Mouse (Mus musculus) midbrain, embryonic 16.5 days (tissue): ENCODE data around the gene Zfand2a. TPM values are rescaled to one million over a fixed set of nuclear protein-coding genes. Genes with fewer than 3 reads are reported as not detected.
A peak's percentile ranks its signal among the peaks of the same experiment; 100 is the strongest.

Source experiments
- ATAC-seq: fragments of 200-750 bp; cut with Nextera tagmentation; 2 replicates; pipeline ENCODE4 v1.8.0; 2017; ENCODE audit warnings: moderate TSS enrichment
- H3K27ac ChIP-seq: fragments of 300-500 bp; sonication (generic); 2 replicates; pipeline ENCODE4 v1.5.1; 2014; ENCODE audit warnings: mild to moderate bottlenecking, low read length, mixed read lengths
- H3K27me3 ChIP-seq: fragments of 300-500 bp; sonication (generic); 2 replicates; pipeline ENCODE4 v1.6.1; 2014; ENCODE audit warnings: low read depth, low read length, mixed read lengths; ENCODE audit not compliant: control insufficient read depth, insufficient read depth
- H3K36me3 ChIP-seq: fragments of 300-500 bp; sonication (generic); 2 replicates; pipeline ENCODE4 v1.6.1; 2014; ENCODE audit warnings: mild to moderate bottlenecking, low read length, moderate library complexity, mixed read lengths; ENCODE audit not compliant: control insufficient read depth, insufficient read depth
- H3K4me1 ChIP-seq: fragments of 300-500 bp; sonication (generic); 2 replicates; pipeline ENCODE4 v1.6.1; 2014; ENCODE audit warnings: mild to moderate bottlenecking, low read length, mixed read lengths; ENCODE audit not compliant: control insufficient read depth, insufficient read depth
- H3K4me2 ChIP-seq: fragments of 300-500 bp; sonication (generic); 2 replicates; pipeline ENCODE4 v1.6.1; 2014; ENCODE audit warnings: mild to moderate bottlenecking, low read length, mixed read lengths
- H3K4me3 ChIP-seq: fragments of 300-500 bp; sonication (generic); 2 replicates; pipeline ENCODE4 v1.5.1; 2014; ENCODE audit warnings: low read depth, mild to moderate bottlenecking, low read length, moderate library complexity, mixed read lengths
- H3K9ac ChIP-seq: fragments of 300-500 bp; sonication (generic); 2 replicates; pipeline ENCODE4 v1.6.1; 2014; ENCODE audit warnings: low read depth, low read length, mixed read lengths
- H3K9me3 ChIP-seq: fragments of 300-500 bp; sonication (generic); replicated peaks from 2 replicates; pipeline ENCODE4 v1.6.1; 2014; ENCODE audit warnings: mild to moderate bottlenecking, low read length, mixed read lengths; ENCODE audit not compliant: control insufficient read depth, poor library complexity, severe bottlenecking
- WGBS: fragments of 180-500 bp; shearing (Covaris S2); extraction: QIAGEN DNeasy Blood & Tissue Kit; methylation state at CpG from one replicate; pipeline ENCODE4 v1.1.7; 2014; 5-methylcytosine and 5-hydroxymethylcytosine counted together
- polyA plus RNA-seq: library from polyadenylated mRNA; unstranded; fragments of >200 nt; fragmentation: Nextera tagmentation; extraction: Ambion mirVana; gene quantifications from 2 replicates; pipeline ENCODE4 v1.2.1, GENCODE M21; 2015

Zfand2a gene
- polyA plus RNA-seq, 1 experiment from 2014 or later, result 28.1 TPM

DNA sequence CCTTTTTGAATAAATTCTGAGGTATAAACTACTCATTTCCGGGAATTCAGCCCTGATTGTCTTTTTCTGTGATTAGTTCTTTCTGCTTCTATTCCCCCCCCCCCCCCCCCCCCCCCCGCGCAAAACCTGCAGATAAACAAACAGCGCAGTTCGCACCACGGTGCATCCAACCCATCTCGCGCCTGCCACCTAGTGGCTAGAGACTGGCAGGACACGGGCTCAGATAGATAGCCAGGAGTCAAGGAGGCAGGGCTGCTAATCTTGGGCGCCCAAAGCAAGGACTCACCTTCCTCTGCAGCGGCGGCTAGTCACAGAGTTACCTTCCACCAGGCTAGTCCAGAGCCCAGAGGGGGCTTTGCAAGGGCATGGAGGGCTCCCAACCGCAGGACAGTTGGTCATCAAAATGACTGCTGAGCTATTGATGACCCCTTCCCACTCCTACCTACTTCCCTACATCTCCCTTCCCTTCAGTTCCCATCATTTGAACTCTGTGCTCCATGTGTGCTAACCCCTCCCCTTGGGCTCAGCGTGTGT, 20.8 kb upstream of the Zfand2a start:
- Histone ChIP-seq H3K4me3 (no peak overlapping the region), H3K9ac (no peak overlapping the region), H3K4me1 (no peaks in the 10 kb centered on the region), H3K27ac (no peak overlapping the region), H3K36me3 (no peaks in the 10 kb centered on the region), H3K4me2 (no peak overlapping the region), H3K27me3 (peaks cover 13% of the 10 kb centered on the region), H3K9me3 (no peaks in the 10 kb centered on the region)
- ATAC-seq, result no peak
- WGBS, result 7% methylated on average over 12 of the region's 14 CpGs

DNA sequence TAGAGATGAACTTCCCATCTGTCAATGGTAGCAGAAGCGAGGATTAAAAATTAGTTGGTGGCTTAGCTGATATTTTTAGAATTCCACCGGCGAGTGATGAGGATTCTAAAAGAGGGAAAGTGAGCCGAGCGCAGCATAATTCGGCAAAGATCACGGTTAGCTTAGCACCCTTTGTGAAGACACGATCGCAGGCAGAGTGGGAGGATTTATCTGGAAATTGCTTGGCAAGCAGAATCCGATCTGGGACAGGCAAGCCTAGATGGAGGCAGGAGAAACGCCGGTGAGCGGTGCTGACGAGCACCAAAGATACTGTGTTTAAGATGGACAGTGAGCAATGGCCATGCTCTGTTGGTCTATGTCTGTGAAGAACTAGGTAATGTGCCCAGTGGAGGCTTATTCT, 17.9 kb upstream of the Zfand2a start:
- H3K4me1 ChIP-seq, result no peaks in the 10 kb centered on the region
- H3K9ac ChIP-seq, result no peak overlapping the region
- ATAC-seq, result no peak
- 82% methylated on average over 14 of the region's 14 CpGs for WGBS
- no peak overlapping the region for H3K4me3 ChIP-seq
- no peaks in the 10 kb centered on the region for H3K36me3 ChIP-seq
- no peak overlapping the region for H3K27ac ChIP-seq
- no peak overlapping the region for H3K4me2 ChIP-seq
- H3K9me3 ChIP-seq, result no peaks in the 10 kb centered on the region
- peaks cover 8% of the 10 kb centered on the region; the same call in 1 of the 2 replicates for H3K27me3 ChIP-seq

DNA sequence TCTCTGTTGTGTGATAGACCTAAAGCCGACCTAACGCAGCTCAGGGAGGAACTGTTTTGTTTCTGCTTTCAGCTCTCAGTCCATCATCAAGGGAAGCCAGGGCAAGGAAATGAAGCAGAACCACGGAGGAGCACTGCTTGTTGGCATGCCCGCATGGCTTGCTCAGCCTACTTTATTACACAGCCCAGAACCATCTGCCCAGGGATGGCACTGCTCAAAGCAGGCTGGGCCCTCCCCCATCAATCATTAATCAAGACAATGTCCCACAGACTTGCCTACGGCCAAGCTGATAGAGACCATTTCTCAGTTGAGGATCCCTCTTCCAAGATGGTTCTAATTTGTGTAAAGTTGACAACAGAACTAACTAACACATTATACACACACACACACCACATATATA, 14.4 kb upstream of the Zfand2a start:
- ATAC-seq, result no peak
- H3K9me3 ChIP-seq, result no peaks in the 10 kb centered on the region
- no peak overlapping the region for H3K4me2 ChIP-seq
- no peak overlapping the region for H3K4me3 ChIP-seq
- H3K27me3 ChIP-seq, result no peaks in the 10 kb centered on the region; the same call in 1 of the 2 replicates
- no peaks in the 10 kb centered on the region for H3K36me3 ChIP-seq
- no peak overlapping the region for H3K27ac ChIP-seq
- H3K9ac ChIP-seq, result no peak overlapping the region
- no peaks in the 10 kb centered on the region for H3K4me1 ChIP-seq
- 75% methylated on average over 5 of the region's 5 CpGs for WGBS

DNA sequence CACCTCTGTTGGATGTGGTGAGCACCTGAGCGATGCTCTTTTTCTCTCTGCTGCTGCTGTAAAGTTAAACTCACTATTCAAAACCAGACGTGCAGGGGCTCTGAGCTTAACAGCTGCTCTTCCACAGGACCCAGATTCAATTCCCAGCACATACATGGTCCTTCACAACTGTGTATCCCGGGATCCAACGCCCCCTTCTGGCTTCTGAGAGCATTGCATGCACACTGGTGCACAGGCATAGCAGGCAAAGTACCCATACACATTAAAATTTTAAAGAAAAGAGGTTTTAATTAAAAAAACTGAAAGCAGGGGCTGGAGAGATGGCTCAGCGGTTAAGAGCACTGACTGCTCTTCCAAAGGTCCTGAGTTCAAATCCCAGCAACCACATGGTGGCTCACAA, 12.6 kb upstream of the Zfand2a start:
- no peak for ATAC-seq
- H3K4me1 ChIP-seq, result no peaks in the 10 kb centered on the region
- H3K27ac ChIP-seq, result no peak overlapping the region
- H3K27me3 ChIP-seq, result no peaks in the 10 kb centered on the region; the same call in 1 of the 2 replicates
- no peaks in the 10 kb centered on the region for H3K36me3 ChIP-seq
- H3K4me2 ChIP-seq, result no peak overlapping the region
- no peaks in the 10 kb centered on the region for H3K9me3 ChIP-seq
- no peak overlapping the region for H3K9ac ChIP-seq
- 52% methylated on average over 5 of the region's 5 CpGs for WGBS
- H3K4me3 ChIP-seq, result no peak overlapping the region

DNA sequence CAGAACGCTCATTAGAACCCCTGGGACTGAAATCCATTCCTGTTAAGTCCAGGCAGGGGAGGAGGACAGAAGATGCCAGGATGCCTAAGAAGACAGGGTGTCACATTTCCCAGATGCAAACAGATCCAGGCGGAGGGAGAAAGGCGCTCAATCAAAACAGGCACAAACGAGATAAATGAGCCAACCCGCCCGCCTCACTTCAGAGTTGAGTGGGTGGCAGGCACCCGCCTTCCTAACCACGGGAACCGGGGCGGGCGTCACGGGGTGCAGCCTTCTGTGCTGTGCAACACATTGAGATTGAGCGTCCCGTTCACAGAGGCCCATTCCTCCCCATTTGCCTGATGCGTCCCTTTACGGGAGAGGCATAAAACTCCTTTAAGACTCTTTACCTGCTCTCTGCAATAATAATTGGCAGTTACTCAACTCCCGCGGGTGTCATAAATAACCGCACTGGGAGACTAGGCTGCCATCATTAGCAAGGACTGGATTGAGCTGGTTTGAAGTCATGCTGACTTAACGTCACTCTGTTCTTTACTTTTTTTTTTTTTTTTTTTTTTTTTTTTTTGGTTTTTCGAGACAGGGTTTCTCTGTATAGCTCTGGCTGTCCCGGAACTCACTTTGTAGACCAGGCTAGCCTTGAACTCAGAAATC, 10.8 kb upstream of the Zfand2a start:
- no peaks in the 10 kb centered on the region; the same call in 1 of the 2 replicates for H3K27me3 ChIP-seq
- H3K4me3 ChIP-seq, result no peak overlapping the region
- WGBS, result 75% methylated on average over 21 of the region's 22 CpGs
- no peak overlapping the region for H3K27ac ChIP-seq
- H3K36me3 ChIP-seq, result no peaks in the 10 kb centered on the region
- ATAC-seq, result no peak
- no peaks in the 10 kb centered on the region for H3K9me3 ChIP-seq
- H3K4me1 ChIP-seq, result no peaks in the 10 kb centered on the region
- H3K4me2 ChIP-seq, result no peak overlapping the region
- no peak overlapping the region for H3K9ac ChIP-seq

DNA sequence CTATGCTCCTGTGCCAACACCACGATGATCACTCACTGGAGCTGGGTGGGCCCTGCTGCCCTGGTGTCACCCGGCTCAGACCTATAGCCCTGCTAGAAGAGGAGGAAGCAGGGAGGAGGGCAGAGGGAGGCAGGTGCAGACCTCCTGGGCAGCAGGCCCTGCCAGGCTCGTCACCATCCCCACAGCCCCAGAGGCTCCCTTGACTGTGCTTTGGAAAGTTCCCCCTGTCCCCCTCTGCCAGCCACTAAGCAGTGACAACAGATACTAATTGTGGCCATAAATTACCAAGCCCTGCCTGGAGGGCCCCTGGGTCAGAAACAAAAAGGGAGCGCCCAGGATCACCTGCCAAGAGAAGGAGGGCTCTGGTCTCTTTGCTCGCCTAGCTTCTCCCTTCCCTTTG, 9.3 kb upstream of the Zfand2a start:
- no peak overlapping the region for H3K4me2 ChIP-seq
- H3K9ac ChIP-seq, result no peak overlapping the region
- ATAC-seq, result no peak
- no peaks in the 10 kb centered on the region for H3K4me1 ChIP-seq
- no peak overlapping the region for H3K27ac ChIP-seq
- 70% methylated on average over 5 of the region's 5 CpGs for WGBS
- no peaks in the 10 kb centered on the region for H3K36me3 ChIP-seq
- H3K27me3 ChIP-seq, result no peaks in the 10 kb centered on the region; the same call in 1 of the 2 replicates
- no peaks in the 10 kb centered on the region for H3K9me3 ChIP-seq
- no peak overlapping the region for H3K4me3 ChIP-seq

DNA sequence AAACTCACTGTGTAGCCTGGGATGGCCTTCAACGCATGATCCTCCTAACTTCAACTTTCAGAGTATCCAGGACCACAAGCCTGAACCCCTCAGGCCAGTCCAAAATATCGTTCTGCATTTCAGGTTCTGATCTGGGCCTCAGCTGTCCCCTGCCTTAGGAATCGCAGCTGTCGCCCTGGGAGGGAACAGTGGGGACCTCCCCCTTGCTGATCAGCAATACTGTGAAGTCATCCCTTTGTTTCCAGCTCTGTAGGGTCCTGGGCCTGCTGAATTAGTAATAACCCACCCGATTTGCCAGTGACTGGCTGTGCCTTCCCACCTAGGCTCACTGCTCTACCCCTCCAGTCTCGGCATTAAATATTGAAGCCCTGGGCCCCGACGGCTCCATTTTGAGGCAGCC, 7.0 kb upstream of the Zfand2a start:
- peaks cover 6% of the 10 kb centered on the region; the same call in 1 of the 2 replicates for H3K9me3 ChIP-seq
- no peak overlapping the region for H3K4me3 ChIP-seq
- H3K4me1 ChIP-seq, result no peaks in the 10 kb centered on the region
- 48% methylated on average over 8 of the region's 8 CpGs for WGBS
- H3K27ac ChIP-seq, result no peak overlapping the region
- no peaks in the 10 kb centered on the region for H3K36me3 ChIP-seq
- H3K27me3 ChIP-seq, result no peaks in the 10 kb centered on the region; the same call in 1 of the 2 replicates
- no peak overlapping the region for H3K4me2 ChIP-seq
- H3K9ac ChIP-seq, result no peak overlapping the region
- no peak for ATAC-seq

DNA sequence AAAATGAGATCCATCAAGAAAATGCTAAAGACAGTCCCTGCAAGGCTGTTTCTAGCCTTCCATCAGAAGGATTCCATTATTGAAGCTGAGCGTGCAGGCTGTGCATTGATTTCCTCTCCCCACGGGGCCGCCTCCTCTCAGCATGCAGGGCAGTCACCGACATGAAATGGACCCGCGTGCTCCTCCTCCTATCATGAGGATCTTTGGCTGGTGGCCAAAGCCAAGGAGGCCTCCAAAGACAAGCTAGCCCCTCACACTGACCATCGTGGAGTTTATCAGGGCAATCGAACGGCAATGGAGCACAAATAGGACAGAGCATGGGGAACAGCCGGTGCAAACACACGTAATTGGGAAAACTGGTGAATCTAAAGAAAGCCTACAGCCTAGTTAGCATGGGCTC, 5.8 kb upstream of the Zfand2a start:
- H3K4me1 ChIP-seq, result no peaks in the 10 kb centered on the region
- no peak for ATAC-seq
- H3K4me2 ChIP-seq, result no peak overlapping the region
- peaks cover 8% of the 10 kb centered on the region; the same call in 1 of the 2 replicates for H3K9me3 ChIP-seq
- no peaks in the 10 kb centered on the region; the same call in 1 of the 2 replicates for H3K27me3 ChIP-seq
- H3K27ac ChIP-seq, result no peak overlapping the region
- no peak overlapping the region for H3K9ac ChIP-seq
- no peaks in the 10 kb centered on the region for H3K36me3 ChIP-seq
- WGBS, result 68% methylated on average over 11 of the region's 11 CpGs
- H3K4me3 ChIP-seq, result no peak overlapping the region

DNA sequence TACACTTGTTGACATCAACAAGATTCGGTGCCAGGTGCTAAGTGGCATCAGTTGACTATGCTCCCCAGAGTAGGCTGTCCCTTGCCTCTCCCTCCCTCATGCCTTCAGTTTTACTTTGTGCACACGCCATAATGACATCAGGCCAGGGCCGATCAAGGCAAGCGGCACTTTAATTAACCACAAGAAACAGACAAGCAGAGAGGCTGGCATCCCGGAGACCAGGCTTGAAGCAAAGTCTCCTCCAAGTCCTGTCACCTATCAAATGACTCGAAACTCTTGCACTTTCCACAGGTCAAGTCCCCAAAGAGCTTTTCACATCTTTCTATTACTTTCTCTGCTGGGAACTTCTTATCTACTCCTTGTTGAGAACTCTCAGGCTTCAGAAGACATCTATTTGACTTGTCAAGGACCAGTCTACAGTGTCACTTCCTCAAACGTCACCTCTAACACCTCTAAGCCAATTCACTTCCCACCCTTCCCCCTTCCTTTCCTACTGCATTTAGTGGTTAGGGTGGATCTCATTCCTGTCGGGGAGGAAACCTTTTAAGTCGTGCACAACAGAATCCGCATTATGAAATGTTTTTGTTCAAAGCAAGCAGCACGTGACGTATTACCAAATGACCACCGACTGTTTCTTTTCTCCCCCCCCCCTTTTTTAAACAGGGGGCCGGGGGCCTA, 1.0 kb downstream of the Zfand2a start:
- H3K27ac ChIP-seq, result no peak overlapping the region
- H3K9me3 ChIP-seq, result peaks cover 8% of the 10 kb centered on the region; the same call in 1 of the 2 replicates
- H3K36me3 ChIP-seq, result peaks cover 10% of the 10 kb centered on the region
- peaks cover 13% of the 10 kb centered on the region for H3K4me1 ChIP-seq
- H3K4me3 ChIP-seq, result peak overlapping the region; percentile 90
- no peak for ATAC-seq
- peak overlapping the region; percentile 92 for H3K4me2 ChIP-seq
- peak overlapping the region; percentile 90; the same call in 1 of the 2 replicates for H3K9ac ChIP-seq
- WGBS, result 69% methylated on average over 14 of the region's 14 CpGs
- H3K27me3 ChIP-seq, result no peaks in the 10 kb centered on the region
